Comparison of ENCODE assay signal across 23 mouse cellular contexts in genomic region chr14:110739861-110740260, GRCm38 (mm10). TPM values are rescaled to one million over a fixed set of nuclear protein-coding genes. Genes with fewer than 3 reads are reported as not detected.
DNase-seq lines count a peak whose midpoint lies in the region; ATAC-seq lines count a peak whose summit lies in the region.
"Had no signal": no experiment of that assay in that cellular context is flagged by ENCODE, and none has a peak within 500 bp of the region (broad histone marks: within the 10 kb centered on the region; RNA-seq: fewer than 3 reads in every experiment).

No protein-coding gene starts in this region.

- no peak overlapping the region for H3K9ac ChIP-seq in hindbrain, embryonic 13.5 days
- no peak overlapping the region for H3K9ac ChIP-seq in neural tube, embryonic 14.5 days (replicated peaks; ENCODE audit: low read depth, low read length)
- H3K9ac ChIP-seq in intestine, embryonic 15.5 days, result no peak overlapping the region
- H3K9ac ChIP-seq: forebrain, embryonic 13.5 days; liver, embryonic 15.5 days; lung, embryonic 15.5 days had no signal

- no peaks in the 10 kb centered on the region for H3K27me3 ChIP-seq in hindbrain, embryonic 13.5 days
- H3K27me3 ChIP-seq in hindbrain, embryonic 10.5 days (ENCODE audit: insufficient read depth, poor library complexity, severe bottlenecking), result 0 out of 2 replicates have a peak, but pooled peaks cover 3% of the 10 kb centered on the region
- no peaks in the 10 kb centered on the region for H3K27me3 ChIP-seq in neural tube, embryonic 14.5 days (ENCODE audit: control insufficient read depth, insufficient read depth, low read length)
- H3K27me3 ChIP-seq in intestine, embryonic 15.5 days (replicated peaks), result no peaks in the 10 kb centered on the region
- H3K27me3 ChIP-seq: liver, embryonic 15.5 days; lung, embryonic 15.5 days; megakaryocyte, embryonic 14.5 days had no signal

- H3K9me3 ChIP-seq in hindbrain, embryonic 13.5 days, result no peaks in the 10 kb centered on the region
- no peaks in the 10 kb centered on the region for H3K9me3 ChIP-seq in hindbrain, embryonic 10.5 days
- H3K9me3 ChIP-seq in neural tube, embryonic 14.5 days (ENCODE audit: control insufficient read depth, low read length), result no peaks in the 10 kb centered on the region
- H3K9me3 ChIP-seq in intestine, embryonic 15.5 days, result no peaks in the 10 kb centered on the region
- H3K9me3 ChIP-seq: forebrain, embryonic 13.5 days; heart, embryonic 10.5 days; limb, embryonic 10.5 days; liver, embryonic 15.5 days; lung, embryonic 15.5 days had no signal

- WGBS in hindbrain, embryonic 13.5 days, result 14% methylated on average over 7 of the region's 7 CpGs
- WGBS in hindbrain, embryonic 10.5 days, result 26% methylated on average over 7 of the region's 7 CpGs
- WGBS in neural tube, embryonic 14.5 days, result 18% methylated on average over 7 of the region's 7 CpGs
- 81% methylated on average over 7 of the region's 7 CpGs for WGBS in intestine, embryonic 15.5 days

- H3K27ac ChIP-seq in hindbrain, embryonic 13.5 days, result no peak overlapping the region
- H3K27ac ChIP-seq in hindbrain, embryonic 10.5 days, result no peak overlapping the region
- H3K27ac ChIP-seq in neural tube, embryonic 14.5 days (ENCODE audit: low read depth, low read length), result no peak overlapping the region
- no peak overlapping the region for H3K27ac ChIP-seq in intestine, embryonic 15.5 days
- H3K27ac ChIP-seq: forebrain, embryonic 13.5 days; heart, embryonic 10.5 days; layer of hippocampus, adult 2 months; limb, embryonic 10.5 days; liver, embryonic 15.5 days; lung, embryonic 15.5 days; stomach, postnatal 0 days had no signal

- no peaks in the 10 kb centered on the region for H3K4me1 ChIP-seq in hindbrain, embryonic 13.5 days (replicated peaks)
- peaks cover 14% of the 10 kb centered on the region for H3K4me1 ChIP-seq in hindbrain, embryonic 10.5 days (replicated peaks)
- H3K4me1 ChIP-seq in neural tube, embryonic 14.5 days (ENCODE audit: control insufficient read depth, insufficient read depth, low read length), result 0 out of 2 replicates have a peak, but pooled peaks cover 2% of the 10 kb centered on the region
- no peaks in the 10 kb centered on the region for H3K4me1 ChIP-seq in intestine, embryonic 15.5 days (replicated peaks)
- H3K4me1 ChIP-seq: forebrain, embryonic 13.5 days; heart, embryonic 10.5 days; limb, embryonic 10.5 days; liver, embryonic 15.5 days; lung, embryonic 15.5 days; megakaryocyte, embryonic 14.5 days had no signal

- H3K4me3 ChIP-seq in hindbrain, embryonic 13.5 days, result no peak overlapping the region
- H3K4me3 ChIP-seq in hindbrain, embryonic 10.5 days, result no peak overlapping the region
- no peak overlapping the region for H3K4me3 ChIP-seq in neural tube, embryonic 14.5 days (ENCODE audit: low read depth, low read length)
- H3K4me3 ChIP-seq in intestine, embryonic 15.5 days (replicated peaks), result no peak overlapping the region
- H3K4me3 ChIP-seq: forebrain, embryonic 13.5 days; heart, embryonic 10.5 days; layer of hippocampus, adult 2 months; limb, embryonic 10.5 days; liver, embryonic 15.5 days; lung, embryonic 15.5 days; megakaryocyte, embryonic 14.5 days had no signal

- ATAC-seq in hindbrain, embryonic 13.5 days (ENCODE audit: low FRiP score), result peak; percentile 66; the same call in 1 of the 2 replicates
- ATAC-seq in neural tube, embryonic 14.5 days (ENCODE audit: low read depth), result peak; percentile 63; the same call in 1 of the 2 replicates
- no peak for ATAC-seq in intestine, embryonic 15.5 days
- ATAC-seq: forebrain, embryonic 13.5 days had no signal

- H3K4me2 ChIP-seq in hindbrain, embryonic 13.5 days, result no peak overlapping the region
- no peak overlapping the region for H3K4me2 ChIP-seq in neural tube, embryonic 14.5 days (ENCODE audit: low read depth, low read length)
- H3K4me2 ChIP-seq in intestine, embryonic 15.5 days (replicated peaks), result no peak overlapping the region
- H3K4me2 ChIP-seq: forebrain, embryonic 13.5 days; liver, embryonic 15.5 days; lung, embryonic 15.5 days had no signal

- no peak for DNase-seq in hindbrain, embryonic 10.5 days (ENCODE audit: low spot score)
- peak; percentile 67 for DNase-seq in embryo, embryonic 10 days (ENCODE audit: low spot score)
- DNase-seq in embryo, embryonic 10.5 days (ENCODE audit: low spot score), result peak; percentile 76
- DNase-seq in thymus, postnatal 4 days, result no peak
- DNase-seq: adrenal gland, adult 2 months; cerebellum, adult 11 months; cerebellum, adult 9-11 months; heart, postnatal 4 days; kidney, adult 9 months; kidney, postnatal 25 days; liver; lung, postnatal 36 days had no signal

- H3K36me3 ChIP-seq in hindbrain, embryonic 13.5 days, result peaks cover 2% of the 10 kb centered on the region; the same call in 1 of the 2 replicates
- no peaks in the 10 kb centered on the region for H3K36me3 ChIP-seq in hindbrain, embryonic 10.5 days
- H3K36me3 ChIP-seq in neural tube, embryonic 14.5 days (ENCODE audit: control insufficient read depth, insufficient read depth, low read length), result no peaks in the 10 kb centered on the region
- H3K36me3 ChIP-seq in intestine, embryonic 15.5 days, result no peaks in the 10 kb centered on the region
- H3K36me3 ChIP-seq: heart, embryonic 10.5 days; liver, embryonic 15.5 days; lung, embryonic 15.5 days had no signal

RNA-seq across cellular contexts. Expression of gene Slitrk6, which starts 15.1 kb away (rescaled TPM):
- polyA plus RNA-seq in hindbrain, embryonic 13.5 days (2015; fragmentation: Nextera tagmentation; extraction: Ambion mirVana), result 3.5 and 4.5 TPM in 2 replicates
- 3.2 and 6.6 TPM in 2 replicates for polyA plus RNA-seq in hindbrain, embryonic 10.5 days (2016; fragmentation: Nextera tagmentation; extraction: Ambion mirVana)
- polyA plus RNA-seq in neural tube, embryonic 14.5 days (2014; fragmentation: Nextera tagmentation; extraction: Ambion mirVana), result 2.8 and 2.9 TPM in 2 replicates
- polyA plus RNA-seq in intestine, embryonic 15.5 days (2015; fragmentation: Nextera tagmentation; extraction: Ambion mirVana), result 27.3 and 33.1 TPM in 2 replicates
- polyA plus RNA-seq: adrenal gland, adult 2 months had no signal

Comparison
In these comparisons a context has a peak if more than half of its experiments do, and no peak if none do; other contexts are left out.
1. DNase-seq: peak in embryo, embryonic 10 days (single experiment) and embryo, embryonic 10.5 days (single experiment); none in hindbrain, embryonic 10.5 days (single experiment) and thymus, postnatal 4 days (single experiment).